In the genomic region with DNA sequence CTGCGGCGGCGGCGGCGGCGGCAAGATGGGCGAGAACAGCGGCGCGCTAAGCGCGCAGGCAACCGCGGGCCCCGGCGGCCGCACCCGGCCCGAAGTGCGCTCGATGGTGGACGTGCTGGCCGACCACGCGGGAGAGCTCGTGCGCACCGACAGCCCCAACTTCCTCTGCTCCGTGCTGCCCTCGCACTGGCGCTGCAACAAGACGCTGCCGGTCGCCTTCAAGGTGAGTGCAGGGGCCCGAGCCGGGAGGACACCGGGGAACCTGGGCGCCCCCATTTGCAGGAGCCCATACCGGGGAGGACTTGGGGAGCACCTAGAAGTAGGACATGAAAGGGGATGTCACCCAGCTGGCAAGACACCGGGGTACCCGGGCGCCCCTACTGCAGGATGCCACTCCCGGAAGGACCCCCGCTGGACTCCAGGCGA, we compare ENCODE assay signal across 8 mouse cellular contexts. TPM values are rescaled to one million over a fixed set of nuclear protein-coding genes. Genes with fewer than 3 reads are reported as not detected.
DNase-seq lines count a peak whose midpoint lies in the region; ATAC-seq and TF ChIP-seq lines count a peak whose summit lies in the region.

No protein-coding gene starts in this region.

- H3K36me3 ChIP-seq in embryonic facial prominence, embryonic 12.5 days, result no peaks in the 10 kb centered on the region
- H3K36me3 ChIP-seq in hindbrain, embryonic 13.5 days, result no peaks in the 10 kb centered on the region
- no peaks in the 10 kb centered on the region for H3K36me3 ChIP-seq in liver, embryonic 15.5 days (replicated peaks)
- H3K36me3 ChIP-seq in neural tube, embryonic 11.5 days (ENCODE audit: control insufficient read depth, insufficient read depth, low read length), result no peaks in the 10 kb centered on the region

- peaks cover 95% of the 10 kb centered on the region for H3K27me3 ChIP-seq in embryonic facial prominence, embryonic 12.5 days
- peaks cover 100% of the 10 kb centered on the region for H3K27me3 ChIP-seq in hindbrain, embryonic 13.5 days
- H3K27me3 ChIP-seq in liver, embryonic 15.5 days, result peaks cover 100% of the 10 kb centered on the region
- H3K27me3 ChIP-seq in neural tube, embryonic 11.5 days (ENCODE audit: control insufficient read depth, insufficient read depth, low read length), result peaks cover 100% of the 10 kb centered on the region

- peaks cover 24% of the 10 kb centered on the region for H3K4me1 ChIP-seq in embryonic facial prominence, embryonic 12.5 days
- peaks cover 13% of the 10 kb centered on the region for H3K4me1 ChIP-seq in hindbrain, embryonic 13.5 days (replicated peaks)
- H3K4me1 ChIP-seq in liver, embryonic 15.5 days (replicated peaks), result peaks cover 29% of the 10 kb centered on the region
- H3K4me1 ChIP-seq in neural tube, embryonic 11.5 days (ENCODE audit: control insufficient read depth, insufficient read depth, low read length), result 0 out of 2 replicates have a peak, but pooled peaks cover 2% of the 10 kb centered on the region

- peak overlapping the region; percentile 53 for H3K9ac ChIP-seq in embryonic facial prominence, embryonic 12.5 days
- H3K9ac ChIP-seq in hindbrain, embryonic 13.5 days, result no peak overlapping the region
- H3K9ac ChIP-seq in liver, embryonic 15.5 days, result peak overlapping the region; percentile 40; the same call in 1 of the 2 replicates
- H3K9ac ChIP-seq in neural tube, embryonic 11.5 days (ENCODE audit: low read length), result peak overlapping the region; percentile 42

- H3K9me3 ChIP-seq in embryonic facial prominence, embryonic 12.5 days, result no peaks in the 10 kb centered on the region
- no peaks in the 10 kb centered on the region for H3K9me3 ChIP-seq in hindbrain, embryonic 13.5 days
- H3K9me3 ChIP-seq in liver, embryonic 15.5 days (replicated peaks), result no peaks in the 10 kb centered on the region
- H3K9me3 ChIP-seq in neural tube, embryonic 11.5 days (ENCODE audit: control insufficient read depth, low read length), result no peaks in the 10 kb centered on the region

- peak; percentile 36 for DNase-seq in gastrocnemius, adult 2 months
- no peak for DNase-seq in gastrocnemius, postnatal 25 days
- peak; percentile 49 for DNase-seq in neural tube, embryonic 11.5 days (ENCODE audit: low spot score)
- DNase-seq in left cerebral cortex, postnatal 36 days (ENCODE audit: low spot score in 2 of 2), result no peak
- no peak for DNase-seq in left cerebral cortex, postnatal 25 days (ENCODE audit: low spot score in 2 of 2)

- no peak for TF ChIP-seq CTCF in gastrocnemius, adult 2 months (IDR thresholded peaks at IDR 0.05)

- H3K4me3 ChIP-seq in gastrocnemius, adult 2 months, result peak overlapping the region; percentile 67
- H3K4me3 ChIP-seq in embryonic facial prominence, embryonic 12.5 days, result peak overlapping the region; percentile 41
- peak overlapping the region; percentile 27 for H3K4me3 ChIP-seq in hindbrain, embryonic 13.5 days
- H3K4me3 ChIP-seq in liver, embryonic 15.5 days (replicated peaks), result peak overlapping the region; percentile 57
- peak overlapping the region; percentile 31 for H3K4me3 ChIP-seq in neural tube, embryonic 11.5 days (ENCODE audit: low read depth, low read length)

- peak overlapping the region; percentile 59 for H3K4me2 ChIP-seq in embryonic facial prominence, embryonic 12.5 days (replicated peaks)
- H3K4me2 ChIP-seq in hindbrain, embryonic 13.5 days, result peak overlapping the region; percentile 43
- peak overlapping the region; percentile 79 for H3K4me2 ChIP-seq in liver, embryonic 15.5 days
- H3K4me2 ChIP-seq in neural tube, embryonic 11.5 days (ENCODE audit: low read depth), result peak overlapping the region; percentile 40

- no peak for ATAC-seq in embryonic facial prominence, embryonic 12.5 days (ENCODE audit: insufficient number of reproducible peaks, insufficient read depth, low FRiP score, low TSS enrichment)
- ATAC-seq in hindbrain, embryonic 13.5 days (ENCODE audit: low FRiP score), result no peak
- ATAC-seq in liver, embryonic 15.5 days (ENCODE audit: insufficient read depth), result 0 out of 2 replicates have a peak, but pooled peaks have one; percentile 16
- no peak for ATAC-seq in neural tube, embryonic 11.5 days (ENCODE audit: insufficient read depth, low FRiP score, low TSS enrichment)

- intact Hi-C loops in gastrocnemius, adult 2 months (cut with DNase I), result loop anchor here (5.0 to 10.0 kb wide), 3 partner anchors 54 to 206 kb away; no protein-coding TSS in a partner anchor
- intact Hi-C loops in left cerebral cortex, postnatal 36 days (cut with DNase I), result loop anchor here (5.0 kb wide), 1 partner anchor 206 kb away; no protein-coding TSS in a partner anchor
- intact Hi-C loops in left cerebral cortex, postnatal 25 days (cut with DNase I), result loop anchor here (5.0 kb wide), 3 partner anchors 49 to 136 kb away; no protein-coding TSS in a partner anchor

- H3K27ac ChIP-seq in gastrocnemius, adult 2 months, result no peak overlapping the region
- no peak overlapping the region for H3K27ac ChIP-seq in embryonic facial prominence, embryonic 12.5 days
- H3K27ac ChIP-seq in hindbrain, embryonic 13.5 days, result no peak overlapping the region
- H3K27ac ChIP-seq in liver, embryonic 15.5 days (replicated peaks), result no peak overlapping the region
- H3K27ac ChIP-seq in neural tube, embryonic 11.5 days (ENCODE audit: low read depth, low read length), result no peak overlapping the region

- under 1% methylated on average over 45 of the region's 45 CpGs for WGBS in embryonic facial prominence, embryonic 12.5 days
- 1% methylated on average over 41 of the region's 45 CpGs for WGBS in hindbrain, embryonic 13.5 days
- under 1% methylated on average over 45 of the region's 45 CpGs for WGBS in liver, embryonic 15.5 days (ENCODE audit: insufficient replicate concordance)
- under 1% methylated on average over 39 of the region's 45 CpGs for WGBS in neural tube, embryonic 11.5 days

RNA-seq across cellular contexts. Expression of a gene that starts 32.4 kb away (rescaled TPM):
- total RNA-seq in gastrocnemius, adult 2 months (2021), result under 1 TPM in 1 of 2 experiments, not detected in 1; 0.17 TPM
- under 1 TPM in 1 of 2 experiments, not detected in 1; 0.11 TPM for total RNA-seq in gastrocnemius, postnatal 25 days (2021)
- 1.3 TPM in 2 replicates for polyA plus RNA-seq in embryonic facial prominence, embryonic 12.5 days (2016; fragmentation: Nextera tagmentation; extraction: Ambion mirVana)
- 0.10 and 0.27 TPM in 2 replicates for polyA plus RNA-seq in hindbrain, embryonic 13.5 days (2015; fragmentation: Nextera tagmentation; extraction: Ambion mirVana)
- polyA plus RNA-seq in liver, embryonic 15.5 days (2015; fragmentation: Nextera tagmentation; extraction: Ambion mirVana), result 0.60 and 0.75 TPM in 2 replicates
- 2.2 and 3.0 TPM in 2 replicates for polyA plus RNA-seq in neural tube, embryonic 11.5 days (2014; fragmentation: Nextera tagmentation; extraction: Ambion mirVana)
- not detected for total RNA-seq in left cerebral cortex, postnatal 36 days (2021)
- not detected for total RNA-seq in left cerebral cortex, postnatal 25 days (2021)

Comparison
In these comparisons a context has a peak if more than half of its experiments do, and no peak if none do; other contexts are left out.
1. DNase-seq: peak in gastrocnemius, adult 2 months (single experiment) and neural tube, embryonic 11.5 days (single experiment); none in gastrocnemius, postnatal 25 days (single experiment), left cerebral cortex, postnatal 36 days (0 of 2) and left cerebral cortex, postnatal 25 days (0 of 2).
2. Peak in every context shown above with its lines, with median percentiles within 50 percentile points of each other: H3K4me3 ChIP-seq and H3K4me2 ChIP-seq.